Mouse (Mus musculus): ENCODE measurements around the gene Ptgds.
A peak's percentile ranks its signal among the peaks of the same experiment; 100 is the strongest.

DNA sequence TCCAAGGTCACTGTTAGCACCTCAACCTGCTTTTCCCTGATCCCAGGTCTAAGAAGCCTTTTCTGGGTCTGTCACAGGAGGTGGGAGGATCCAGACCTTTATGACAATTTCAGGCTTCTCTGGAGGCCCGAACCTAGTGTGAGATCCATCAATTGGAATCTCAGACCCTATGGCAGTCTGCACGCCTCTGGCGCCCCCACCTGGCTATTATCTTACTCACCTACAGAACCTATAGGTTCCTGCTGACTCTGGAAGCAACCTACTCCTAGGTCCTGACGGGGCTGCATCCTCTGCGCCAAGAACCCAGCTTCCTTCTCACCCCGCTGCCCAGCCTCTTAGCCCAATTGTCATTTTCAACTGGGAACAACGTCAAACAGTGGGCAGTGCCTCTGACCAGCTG, 13.1 kb upstream of the Ptgds start:
- TF ChIP-seq CTCF (conservative IDR thresholded peaks at IDR 0.05 in 1 of 2, IDR thresholded peaks at IDR 0.05 in 1 of 2; ENCODE audit: low read depth in 2 of 2, low read length in 2 of 2), result peak; percentile 42 to 91; a peak in 3 of 4 replicates
- no peak for TF ChIP-seq JUN (IDR thresholded peaks at IDR 0.05; ENCODE audit: insufficient read depth, low read depth, low read length)
- no peak for TF ChIP-seq UBTF (IDR thresholded peaks at IDR 0.05; ENCODE audit: low read depth, low read length)
- no peak for TF ChIP-seq POLR2A (IDR thresholded peaks at IDR 0.05; ENCODE audit: low read depth, low read length)
- no peak for TF ChIP-seq EP300 (IDR thresholded peaks at IDR 0.05; ENCODE audit: low read length)
- 0 out of 2 replicates have a peak, but pooled peaks have one; percentile 24 for TF ChIP-seq MAZ (IDR thresholded peaks at IDR 0.05; ENCODE audit: low read depth, low read length)

Measured in CH12.LX (cell line).